Mouse (Mus musculus) CH12.LX (cell line): ENCODE data around the gene Cyp27a1. TPM values are rescaled to one million over a fixed set of nuclear protein-coding genes. Genes with fewer than 3 reads are reported as not detected.

Experiments used
- DNase-seq: peaks from one replicate; pipeline ENCODE4 v3.0.0-alpha.2; 2013; ENCODE audit errors: extremely low read depth
- H3K27ac ChIP-seq: 2 replicates; pipeline ENCODE4 v1.5.1; 2012; ENCODE audit warnings: low read depth, mild to moderate bottlenecking, control low read depth, moderate library complexity; ENCODE audit not compliant: insufficient read depth
- H3K27me3 ChIP-seq: replicated peaks from 2 replicates; pipeline ENCODE3; 2012; ENCODE audit warnings: inconsistent platforms
- H3K36me3 ChIP-seq, 2 experiments: replicated peaks in 1 of 2; 2 replicates each; pipeline versions ENCODE3 to v1.6.1; 2012; ENCODE audit warnings: inconsistent platforms in 1 of 2, low read length in 1 of 2, mild to moderate bottlenecking in 1 of 2, mixed read lengths in 1 of 2, moderate library complexity in 1 of 2; ENCODE audit not compliant: control insufficient read depth in 1 of 2, insufficient read depth in 1 of 2
- H3K4me1 ChIP-seq, 2 experiments: 2 replicates each; pipeline ENCODE4 v1.6.1; 2012; ENCODE audit warnings: inconsistent platforms in 1 of 2, moderate library complexity in 1 of 2; ENCODE audit not compliant: insufficient read depth in 2 of 2, control insufficient read depth in 1 of 2
- H3K4me2 ChIP-seq: 2 replicates; pipeline ENCODE4 v1.6.1; 2012; ENCODE audit warnings: low read depth, mild to moderate bottlenecking, control low read depth; ENCODE audit not compliant: poor library complexity, insufficient read depth, severe bottlenecking
- H3K4me3 ChIP-seq, 3 experiments: fragments of 150-350 bp in 1 of 3; sonication (generic) in 1 of 3; replicated peaks in 1 of 3; 2 replicates each; pipeline versions ENCODE3 to v1.5.1; 2011 to 2012; ENCODE audit warnings: low read depth in 2 of 3, low read length in 2 of 3, mild to moderate bottlenecking in 2 of 3, moderate library complexity in 2 of 3, control low read depth in 1 of 3, improper control_type of control experiment in 1 of 3, inconsistent platforms in 1 of 3, mixed read lengths in 1 of 3; ENCODE audit not compliant: poor library complexity in 1 of 3
- H3K79me2 ChIP-seq: replicated peaks from 2 replicates; pipeline ENCODE4 v1.6.1; 2012; ENCODE audit warnings: mild to moderate bottlenecking, moderate library complexity; ENCODE audit not compliant: control insufficient read depth, poor library complexity, insufficient read depth, severe bottlenecking; ENCODE audit errors: extremely low read depth
- H3K9ac ChIP-seq: 2 replicates; pipeline ENCODE4 v1.6.1; 2012; ENCODE audit warnings: low read depth, mild to moderate bottlenecking, control low read depth, moderate library complexity; ENCODE audit not compliant: insufficient read depth
- H3K9me3 ChIP-seq: replicated peaks from 2 replicates; pipeline ENCODE3; 2012; ENCODE audit warnings: low read length, inconsistent platforms, mixed read lengths
- ELF1 ChIP-seq: IDR thresholded peaks from 2 replicates; pipeline ENCODE4 v1.6.1; 2014; ENCODE audit warnings: low read depth, mild to moderate bottlenecking, inconsistent platforms, low read length, improper control_type of control experiment
- EP300 ChIP-seq: IDR thresholded peaks from 2 replicates; pipeline ENCODE4 v1.6.1; 2011; ENCODE audit warnings: low read length, improper control_type of control experiment
- ETS1 ChIP-seq: conservative IDR thresholded peaks from 2 replicates; pipeline ENCODE4 v1.6.1; 2012; ENCODE audit warnings: low read depth, mild to moderate bottlenecking, inconsistent platforms, low read length, improper control_type of control experiment, moderate library complexity
- GABPA ChIP-seq: IDR thresholded peaks from 2 replicates; pipeline ENCODE4 v1.6.1; 2012; ENCODE audit warnings: low read depth, low read length, improper control_type of control experiment, inconsistent platforms; ENCODE audit not compliant: insufficient replicate concordance
- HCFC1 ChIP-seq: IDR thresholded peaks from 2 replicates; pipeline ENCODE4 v1.6.1; 2012; ENCODE audit warnings: low read depth, mild to moderate bottlenecking, inconsistent platforms, low read length, improper control_type of control experiment
- IRF4 ChIP-seq: IDR thresholded peaks from 2 replicates; pipeline ENCODE4 v1.6.1; 2014; ENCODE audit warnings: low read depth, mild to moderate bottlenecking, inconsistent platforms, low read length, improper control_type of control experiment
- JUND ChIP-seq: conservative IDR thresholded peaks from 2 replicates; pipeline ENCODE4 v1.6.1; 2011; ENCODE audit warnings: low read depth, low read length, improper control_type of control experiment
- KAT2A ChIP-seq: IDR thresholded peaks from 2 replicates; pipeline ENCODE4 v1.6.1; 2012; ENCODE audit warnings: low read length, improper control_type of control experiment, inconsistent platforms; ENCODE audit not compliant: insufficient replicate concordance
- MAX ChIP-seq: IDR thresholded peaks from 2 replicates; pipeline ENCODE4 v1.6.1; 2011; ENCODE audit warnings: low read length, improper control_type of control experiment
- MAZ ChIP-seq: IDR thresholded peaks from 2 replicates; pipeline ENCODE4 v1.6.1; 2012; ENCODE audit warnings: low read depth, mild to moderate bottlenecking, inconsistent platforms, low read length, improper control_type of control experiment, moderate library complexity
- MEF2A ChIP-seq: IDR thresholded peaks from 2 replicates; pipeline ENCODE4 v1.6.1; 2014; ENCODE audit warnings: low read depth, mild to moderate bottlenecking, inconsistent platforms, low read length, improper control_type of control experiment, borderline replicate concordance
- MXI1 ChIP-seq: IDR thresholded peaks from 2 replicates; pipeline ENCODE4 v1.6.1; 2011; ENCODE audit warnings: mild to moderate bottlenecking, low read depth, low read length, improper control_type of control experiment
- MYC ChIP-seq: IDR thresholded peaks from 2 replicates; pipeline ENCODE4 v1.6.1; 2011; ENCODE audit warnings: low read depth, mild to moderate bottlenecking, improper control_type of control experiment, low read length
- NELFE ChIP-seq: IDR thresholded peaks from 2 replicates; pipeline ENCODE4 v1.6.1; 2011; ENCODE audit warnings: low read depth, low read length, improper control_type of control experiment
- PAX5 ChIP-seq: IDR thresholded peaks from 2 replicates; pipeline ENCODE4 v1.6.1; 2012; ENCODE audit warnings: low read length, inconsistent platforms, mixed read lengths
- POLR2A ChIP-seq: IDR thresholded peaks from 2 replicates; pipeline ENCODE4 v1.6.1; 2011; ENCODE audit warnings: low read depth, mild to moderate bottlenecking, improper control_type of control experiment, low read length
- RAD21 ChIP-seq: IDR thresholded peaks from 2 replicates; pipeline ENCODE4 v1.6.1; 2011; ENCODE audit warnings: low read depth, mild to moderate bottlenecking, low read length, improper control_type of control experiment, moderate library complexity
- RCOR1 ChIP-seq: conservative IDR thresholded peaks from 2 replicates; pipeline ENCODE4 v1.6.1; 2012; ENCODE audit warnings: low read depth, mild to moderate bottlenecking, inconsistent platforms, low read length, improper control_type of control experiment
- SIN3A ChIP-seq: IDR thresholded peaks from 2 replicates; pipeline ENCODE4 v1.6.1; 2012; ENCODE audit warnings: low read length, improper control_type of control experiment, inconsistent platforms
- SMC3 ChIP-seq: IDR thresholded peaks from 2 replicates; pipeline ENCODE4 v1.6.1; 2011; ENCODE audit warnings: low read depth, low read length, improper control_type of control experiment
- USF2 ChIP-seq: conservative IDR thresholded peaks from 2 replicates; pipeline ENCODE4 v1.6.1; 2011; ENCODE audit warnings: low read depth, low read length, improper control_type of control experiment
- ZC3H11A ChIP-seq: IDR thresholded peaks from 2 replicates; pipeline ENCODE4 v1.6.1; 2012; ENCODE audit warnings: low read depth, mild to moderate bottlenecking, inconsistent platforms, low read length, improper control_type of control experiment
- ZMIZ1 ChIP-seq: IDR thresholded peaks from 2 replicates; pipeline ENCODE4 v1.6.1; 2012; ENCODE audit warnings: low read depth, mild to moderate bottlenecking, inconsistent platforms, low read length, improper control_type of control experiment
- dilution Hi-C: fragments of 300-500 bp; cut with MboI; formaldehyde crosslinking; loops from 2 replicates; pipeline ENCODE4 v1.14.3; 2020; ENCODE audit warnings: low sequenced_read_pairs; ENCODE audit not compliant: extremely low pct_unique_long_range_greater_than_20kb, extremely low pct_ligation_motif_present
- in situ Hi-C: fragments of 300-500 bp; cut with MboI; formaldehyde crosslinking; loops from 3 replicates; pipeline ENCODE4 v1.14.3; 2019; ENCODE audit warnings: low sequenced_read_pairs, low pct_ligation_motif_present, low pct_unique_long_range_greater_than_20kb, mixed read lengths
- polyA plus RNA-seq: library from polyadenylated mRNA; unstranded; fragments of >175 nt; gene quantifications from 2 replicates; pipeline ENCODE4 v1.2.1, GENCODE M21; 2012; ENCODE audit warnings: low read depth; ENCODE audit not compliant: insufficient read length
- total RNA-seq, 2 experiments: library from RNA; depleted of rRNA; stranded (reverse); fragments of 300-350 nt in 1 of 2; fragments of >200 nt in 1 of 2; gene quantifications; 2 replicates each; pipeline ENCODE4 v1.2.3; 2012 to 2014

The Cyp27a1 gene
- total and polyA plus RNA-seq, 3 experiments: not detected

- in situ Hi-C loops: no loop called here
- TF ChIP-seq USF2 (no peak), SMC3 (no peak), ELF1 (no peak), MYC (no peak), SIN3A (no peak), PAX5 (no peak)
- H3K27ac ChIP-seq: no peak overlapping the region
- no peak overlapping the region for H3K4me3 ChIP-seq
- dilution Hi-C loops: no loop called here
- no peak for DNase-seq
- H3K4me2 ChIP-seq: no peak overlapping the region
- peaks cover 17 to 68% of the 10 kb centered on the region in 2 experiments for H3K36me3 ChIP-seq
- H3K4me1 ChIP-seq: peaks cover 0 to 29% of the 10 kb centered on the region in 2 experiments; a peak in 2 of 4 replicates
- no peaks in the 10 kb centered on the region for H3K9me3 ChIP-seq
- H3K79me2 ChIP-seq: peaks cover 8% of the 10 kb centered on the region; the same call in 1 of the 2 replicates
- no peaks in the 10 kb centered on the region for H3K27me3 ChIP-seq
- H3K9ac ChIP-seq: no peak overlapping the region
Measured at GRCm38 (mm10) chr1:74672731-74673130, 40.6 kb upstream of the Cyp27a1 start.

GRCm38 (mm10) chr1:74676863-74677262 lies 36.5 kb upstream of the Cyp27a1 start:
- Histone ChIP-seq H3K36me3 (peaks cover 41 to 75% of the 10 kb centered on the region in 2 experiments), H3K9ac (no peak overlapping the region), H3K27me3 (no peaks in the 10 kb centered on the region), H3K9me3 (no peaks in the 10 kb centered on the region), H3K4me2 (no peak overlapping the region), H3K27ac (no peak overlapping the region), H3K4me1 (peaks cover 0 to 15% of the 10 kb centered on the region in 2 experiments; a peak in 1 of 4 replicates), H3K4me3 (no peak overlapping the region), H3K79me2 (peaks cover 2% of the 10 kb centered on the region)
- TF ChIP-seq MAZ: no peak
- no peak for TF ChIP-seq ELF1
- TF ChIP-seq ETS1: no peak
- TF ChIP-seq HCFC1: no peak
- TF ChIP-seq IRF4: no peak
- TF ChIP-seq SIN3A: no peak
- no peak for TF ChIP-seq RCOR1
- TF ChIP-seq MYC: no peak
- TF ChIP-seq POLR2A: no peak
- no peak for TF ChIP-seq RAD21
- no peak for TF ChIP-seq PAX5
- TF ChIP-seq MXI1: no peak
- no peak for TF ChIP-seq JUND
- in situ Hi-C loops: no loop called here
- dilution Hi-C loops: no loop called here
- DNase-seq: no peak

GRCm38 (mm10) chr1:74677843-74678242 lies 35.5 kb upstream of the Cyp27a1 start:
- H3K79me2 ChIP-seq: peaks cover 2% of the 10 kb centered on the region

More at GRCm38 (mm10) chr1:74677843-74678242, 35.5 kb upstream of the Cyp27a1 start:
- peaks cover 0 to 11% of the 10 kb centered on the region in 2 experiments; a peak in 1 of 4 replicates for H3K4me1 ChIP-seq
- DNase-seq: no peak
- dilution Hi-C loops: no loop called here
- H3K36me3 ChIP-seq: peaks cover 40 to 74% of the 10 kb centered on the region in 2 experiments
- no peaks in the 10 kb centered on the region for H3K9me3 ChIP-seq
- no peak overlapping the region for H3K27ac ChIP-seq
- no peak overlapping the region for H3K4me3 ChIP-seq
- TF ChIP-seq SMC3: no peak
- no peak for TF ChIP-seq EP300
- TF ChIP-seq MAX: no peak
- TF ChIP-seq GABPA: no peak
- TF ChIP-seq MXI1: no peak
- TF ChIP-seq SIN3A: no peak
- TF ChIP-seq HCFC1: no peak
- no peak for TF ChIP-seq ZMIZ1
- no peak for TF ChIP-seq IRF4
- TF ChIP-seq RAD21: no peak
- no peak for TF ChIP-seq NELFE
- TF ChIP-seq ZC3H11A: no peak
- no peak for TF ChIP-seq USF2
- no peak for TF ChIP-seq RCOR1
- no peak for TF ChIP-seq MEF2A
- TF ChIP-seq KAT2A: no peak
- no peak overlapping the region for H3K4me2 ChIP-seq
- no peaks in the 10 kb centered on the region for H3K27me3 ChIP-seq
- in situ Hi-C loops: no loop called here
- no peak overlapping the region; the same call in 1 of the 2 replicates for H3K9ac ChIP-seq
